Mouse (Mus musculus) C2C12 (cell line): ENCODE measurements around the gene Slfn14. TPM values are rescaled to one million over a fixed set of nuclear protein-coding genes. Genes with fewer than 3 reads are reported as not detected.
"Not testable (repeated sequence)": the region's sequence is repeated elsewhere in the genome, so short reads cannot be mapped to it uniquely, and the experiment has no call there.

Source experiments
- H3K27me3 ChIP-seq: one replicate; pipeline ENCODE4 v1.6.1; 2011; ENCODE audit not compliant: control insufficient read depth, insufficient read depth, insufficient read length
- H3K36me3 ChIP-seq: one replicate; pipeline ENCODE4 v1.6.1; 2011; ENCODE audit not compliant: control insufficient read depth, insufficient read depth
- H3K4me3 ChIP-seq: one replicate; pipeline ENCODE4 v1.5.1; 2011; ENCODE audit warnings: mild to moderate bottlenecking, control low read depth; ENCODE audit not compliant: poor library complexity, insufficient read depth, severe bottlenecking
- H3K79me2 ChIP-seq: one replicate; pipeline ENCODE4 v1.6.1; 2011; ENCODE audit not compliant: control insufficient read depth, insufficient read depth
- H3K79me3 ChIP-seq: one replicate; pipeline ENCODE4 v1.6.1; 2011; ENCODE audit warnings: low read depth, control low read depth
- H3ac ChIP-seq: one replicate; pipeline ENCODE3; 2011; ENCODE audit warnings: low read depth; ENCODE audit not compliant: control insufficient read depth, insufficient read length
- CEBPB ChIP-seq: IDR thresholded peaks from one replicate; pipeline ENCODE4 v1.6.1; 2011; ENCODE audit warnings: low read depth, mild to moderate bottlenecking, control low read depth, moderate library complexity
- CTCF ChIP-seq: IDR thresholded peaks from one replicate; pipeline ENCODE4 v1.5.1; 2011; ENCODE audit not compliant: control insufficient read depth, insufficient read depth, insufficient read length
- FOSL1 ChIP-seq: IDR thresholded peaks from one replicate; pipeline ENCODE4 v1.8.0; 2011; ENCODE audit warnings: mild to moderate bottlenecking, low read length; ENCODE audit not compliant: poor library complexity, insufficient read depth, severe bottlenecking
- MAX ChIP-seq: IDR thresholded peaks from one replicate; pipeline ENCODE4 v1.6.1; 2011; ENCODE audit warnings: mild to moderate bottlenecking, control low read depth
- MYOD1 ChIP-seq: IDR thresholded peaks from one replicate; pipeline ENCODE4 v1.6.1; 2011; ENCODE audit warnings: low read depth; ENCODE audit not compliant: control insufficient read depth, insufficient read length
- MYOG ChIP-seq: IDR thresholded peaks from one replicate; pipeline ENCODE4 v1.6.1; 2011; ENCODE audit not compliant: control insufficient read depth, insufficient read length; ENCODE audit errors: extremely low read depth
- USF1 ChIP-seq: IDR thresholded peaks from one replicate; pipeline ENCODE4 v1.6.1; 2011; ENCODE audit warnings: low read depth, mild to moderate bottlenecking, control low read depth, moderate library complexity
- long read RNA-seq, 2 experiments: library from polyadenylated mRNA; unstranded; transcript quantifications; one replicate each; pipeline ENCODE4 v2.0.0; 2019 to 2020
- polyA plus RNA-seq: library from polyadenylated mRNA; unstranded; fragments of >200 nt; fragmentation: generic; extraction: Trizol; gene quantifications from one replicate; pipeline ENCODE4 v1.2.1, GENCODE M21; 2012; ENCODE audit warnings: missing spikeins

Gene Slfn14
- not detected for polyA plus RNA-seq
- long read RNA-seq, experiment 1, result 0 reads
- long read RNA-seq, experiment 2, result 0 reads

- Histone ChIP-seq H3K36me3 (no peaks in the 10 kb centered on the region), H3K4me3 (no peak within 1 kb of the TSS), H3K27me3 (peaks cover 32% of the 10 kb centered on the region), H3K79me2 (peaks cover 2% of the 10 kb centered on the region), H3ac (no peak within 1 kb of the TSS), H3K79me3 (no peaks in the 10 kb centered on the region)
- TF ChIP-seq MYOD1 (no peak), FOSL1 (no peak), CEBPB (no peak), CTCF (no peak), USF1 (no peak), MYOG (no peak), MAX (no peak)
Observed at GRCm38 (mm10) chr11:83286566-83286965, at the start of gene Slfn14. Slfn14 (minus strand) TSS chr11:83286726.

- Histone ChIP-seq H3K79me3 (no peaks in the 10 kb centered on the region), H3ac (no peak overlapping the region), H3K36me3 (peaks cover 77% of the 10 kb centered on the region), H3K27me3 (no peaks in the 10 kb centered on the region), H3K4me3 (no peak overlapping the region), H3K79me2 (no peaks in the 10 kb centered on the region)
- TF ChIP-seq FOSL1 (no peak), MYOD1 (no peak), MAX (no peak), USF1 (no peak), MYOG (no peak), CEBPB (no peak), CTCF (no peak)
Observed at GRCm38 (mm10) chr11:83335826-83336225, 49.3 kb upstream of the Slfn14 start.

GRCm38 (mm10) chr11:83327427-83327826 lies 40.9 kb upstream of the Slfn14 start:
- TF ChIP-seq CTCF, result no peak
- no peak for TF ChIP-seq CEBPB
- TF ChIP-seq FOSL1, result no peak
- TF ChIP-seq MAX, result no peak
- no peak for TF ChIP-seq MYOD1
- TF ChIP-seq MYOG, result no peak
- TF ChIP-seq USF1, result no peak
- no peaks in the 10 kb centered on the region for H3K79me3 ChIP-seq
- no peaks in the 10 kb centered on the region for H3K79me2 ChIP-seq
- no peak overlapping the region for H3K4me3 ChIP-seq
- H3ac ChIP-seq, result no peak overlapping the region
- H3K36me3 ChIP-seq, result peaks cover 71% of the 10 kb centered on the region
- H3K27me3 ChIP-seq, result no peaks in the 10 kb centered on the region

- H3K36me3 ChIP-seq, result peaks cover 78% of the 10 kb centered on the region
- not testable (repeated sequence) for H3ac ChIP-seq, H3K79me3 ChIP-seq, H3K79me2 ChIP-seq, H3K4me3 ChIP-seq, H3K27me3 ChIP-seq
Observed at GRCm38 (mm10) chr11:83326692-83327091, 40.2 kb upstream of the Slfn14 start.

GRCm38 (mm10) chr11:83319048-83319447 lies 32.5 kb upstream of the Slfn14 start:
- Histone ChIP-seq H3K79me2 (peaks cover 19% of the 10 kb centered on the region), H3K79me3 (peaks cover 2% of the 10 kb centered on the region), H3K36me3 (peaks cover 71% of the 10 kb centered on the region), H3ac (no peak overlapping the region), H3K4me3 (no peak overlapping the region), H3K27me3 (no peaks in the 10 kb centered on the region)
- TF ChIP-seq MAX, result no peak
- no peak for TF ChIP-seq USF1
- no peak for TF ChIP-seq CTCF
- TF ChIP-seq CEBPB, result no peak
- TF ChIP-seq MYOD1, result no peak
- TF ChIP-seq FOSL1, result no peak
- no peak for TF ChIP-seq MYOG

GRCm38 (mm10) chr11:83312471-83312870 lies 25.9 kb upstream of the Slfn14 start:
- no peak overlapping the region for H3K4me3 ChIP-seq
- H3K36me3 ChIP-seq, result peaks cover 49% of the 10 kb centered on the region
- no peak overlapping the region for H3ac ChIP-seq
- H3K79me2 ChIP-seq, result peaks cover 79% of the 10 kb centered on the region
- no peak for TF ChIP-seq MAX
- H3K27me3 ChIP-seq, result no peaks in the 10 kb centered on the region
- peaks cover 30% of the 10 kb centered on the region for H3K79me3 ChIP-seq
